Mouse (Mus musculus) forebrain, embryonic 14.5 days (tissue): ENCODE data around the gene 4933416C03Rik. TPM values are rescaled to one million over a fixed set of nuclear protein-coding genes. Genes with fewer than 3 reads are reported as not detected.

ENCODE experiments used
- ATAC-seq: fragments of 200-750 bp; cut with Nextera tagmentation; 2 replicates; pipeline ENCODE4 v1.8.0; 2017; ENCODE audit warnings: mild to moderate bottlenecking, moderate library complexity
- DNase-seq: peaks from one replicate; pipeline ENCODE4 v3.0.0-alpha.2; 2015; ENCODE audit warnings: low spot score
- H3K27ac ChIP-seq: fragments of 300-500 bp; sonication (generic); 2 replicates; pipeline ENCODE4 v1.5.1; 2014; ENCODE audit warnings: low read depth, mild to moderate bottlenecking, control low read depth, low read length, moderate library complexity
- H3K27me3 ChIP-seq: fragments of 300-500 bp; sonication (generic); replicated peaks from 2 replicates; pipeline ENCODE4 v1.6.1; 2014; ENCODE audit warnings: low read length, control low read depth, mixed read lengths; ENCODE audit not compliant: control insufficient read depth, insufficient read depth
- H3K36me3 ChIP-seq: fragments of 300-500 bp; sonication (generic); 2 replicates; pipeline ENCODE4 v1.6.1; 2014; ENCODE audit warnings: low read length, control low read depth; ENCODE audit not compliant: control insufficient read depth, insufficient read depth
- H3K4me1 ChIP-seq: fragments of 300-500 bp; sonication (generic); 2 replicates; pipeline ENCODE4 v1.6.1; 2014; ENCODE audit warnings: antibody characterized with exemption, low read length, control low read depth; ENCODE audit not compliant: control insufficient read depth, insufficient read depth
- H3K4me2 ChIP-seq: fragments of 300-500 bp; sonication (generic); 2 replicates; pipeline ENCODE4 v1.6.1; 2014; ENCODE audit warnings: mild to moderate bottlenecking, control low read depth, low read length
- H3K4me3 ChIP-seq: fragments of 300-500 bp; sonication (generic); 2 replicates; pipeline ENCODE4 v1.5.1; 2014; ENCODE audit warnings: low read depth, low read length, control low read depth
- H3K9ac ChIP-seq: fragments of 300-500 bp; sonication (generic); 2 replicates; pipeline ENCODE4 v1.6.1; 2014; ENCODE audit warnings: mild to moderate bottlenecking, low read length, control low read depth, moderate library complexity
- H3K9me3 ChIP-seq: fragments of 300-500 bp; sonication (generic); replicated peaks from 2 replicates; pipeline ENCODE4 v1.6.1; 2016; ENCODE audit warnings: low read length, control low read depth, mixed read lengths; ENCODE audit not compliant: control insufficient read depth
- WGBS: fragments of 180-500 bp; shearing (Covaris S2); extraction: QIAGEN DNeasy Blood & Tissue Kit; methylation state at CpG from one replicate; pipeline ENCODE4 v1.1.7; 2014; 5-methylcytosine and 5-hydroxymethylcytosine counted together
- polyA plus RNA-seq: library from polyadenylated mRNA; unstranded; fragments of >200 nt; fragmentation: Nextera tagmentation; extraction: Ambion mirVana; gene quantifications from 2 replicates; pipeline ENCODE4 v1.2.1, GENCODE M21; 2014

The 4933416C03Rik gene
- polyA plus RNA-seq, 1 experiment from 2014 or later = not detected

DNA sequence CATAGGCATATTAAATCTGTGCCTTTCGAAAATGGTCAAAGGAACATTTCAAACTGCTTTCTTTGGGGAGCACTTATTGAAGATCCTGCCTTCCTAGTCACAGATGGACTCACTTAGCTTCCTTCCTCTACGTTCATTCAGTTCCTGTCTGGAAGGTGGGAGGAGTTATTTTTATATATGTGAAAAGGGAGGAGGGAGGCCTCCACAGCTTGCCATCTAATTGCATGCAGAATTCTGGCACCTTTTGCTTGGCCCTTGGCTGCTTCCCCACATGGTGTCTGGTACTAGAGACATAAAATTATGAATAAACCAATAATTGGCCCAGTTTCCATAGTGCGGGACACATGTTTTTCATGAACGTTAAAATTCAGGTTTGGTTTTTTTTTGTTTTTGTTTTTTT lies 5.5 kb downstream of the 4933416C03Rik start:
- Histone ChIP-seq H3K36me3 (no peaks in the 10 kb centered on the region), H3K27ac (no peak overlapping the region), H3K4me3 (no peak overlapping the region), H3K9me3 (no peaks in the 10 kb centered on the region), H3K9ac (no peak overlapping the region), H3K4me1 (no peaks in the 10 kb centered on the region), H3K4me2 (no peak overlapping the region), H3K27me3 (no peaks in the 10 kb centered on the region)
- ATAC-seq (peak; percentile 83; the same call in 1 of the 2 replicates), DNase-seq (peak; percentile 78)
- WGBS = 64% methylated on average over 4 of the region's 4 CpGs

DNA sequence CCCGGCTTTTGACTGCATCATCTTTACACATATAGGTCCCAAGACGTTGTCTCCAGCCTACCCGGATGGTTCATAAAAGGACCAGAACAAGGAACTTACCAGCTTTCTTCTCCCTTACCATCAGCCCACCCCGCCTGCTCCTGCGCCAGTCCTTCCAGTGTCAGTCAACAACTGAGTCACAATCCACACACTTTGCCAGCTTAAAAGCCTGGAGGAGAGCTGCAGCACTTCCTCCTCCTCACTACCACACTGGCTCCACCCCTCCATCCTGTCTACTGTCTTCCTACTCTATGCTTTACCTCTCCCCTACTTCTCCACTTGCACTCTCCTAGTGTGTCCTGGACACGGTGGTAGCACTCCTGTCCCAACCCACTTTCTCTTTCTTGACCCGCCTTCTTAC lies 15.2 kb downstream of the 4933416C03Rik start:
- no peaks in the 10 kb centered on the region for H3K4me1 ChIP-seq
- no peak overlapping the region for H3K27ac ChIP-seq
- DNase-seq (no peak), ATAC-seq (no peak)
- H3K9ac ChIP-seq = no peak overlapping the region
- WGBS = 91% methylated on average over 7 of the region's 7 CpGs
- no peaks in the 10 kb centered on the region for H3K9me3 ChIP-seq
- H3K4me3 ChIP-seq = no peak overlapping the region
- H3K36me3 ChIP-seq = no peaks in the 10 kb centered on the region
- no peaks in the 10 kb centered on the region for H3K27me3 ChIP-seq
- no peak overlapping the region for H3K4me2 ChIP-seq

DNA sequence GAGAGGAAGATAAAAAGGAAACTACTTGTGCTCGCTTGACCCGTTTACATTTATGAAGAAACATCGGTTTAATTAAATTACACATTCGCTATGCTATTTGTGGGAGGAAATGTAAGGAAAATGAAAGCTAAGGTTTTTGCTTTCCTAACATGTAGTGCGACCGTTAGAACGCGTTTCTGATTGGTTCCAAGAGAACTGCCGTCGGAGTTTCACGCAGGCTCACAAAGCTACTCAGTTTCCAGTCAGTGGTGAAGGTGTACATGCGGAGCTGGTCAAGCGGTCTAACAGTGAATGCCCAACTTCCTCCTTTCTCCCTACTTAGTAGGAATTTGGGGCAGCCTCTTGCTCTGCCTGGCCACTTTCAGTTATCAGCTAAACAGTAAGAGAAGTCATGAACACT lies 17.3 kb downstream of the 4933416C03Rik start:
- Histone ChIP-seq H3K4me3 (no peak overlapping the region), H3K4me1 (no peaks in the 10 kb centered on the region), H3K36me3 (no peaks in the 10 kb centered on the region), H3K27ac (no peak overlapping the region), H3K4me2 (no peak overlapping the region), H3K9me3 (no peaks in the 10 kb centered on the region), H3K27me3 (no peaks in the 10 kb centered on the region), H3K9ac (no peak overlapping the region)
- ATAC-seq = no peak
- WGBS = 81% methylated on average over 13 of the region's 13 CpGs
- no peak for DNase-seq

DNA sequence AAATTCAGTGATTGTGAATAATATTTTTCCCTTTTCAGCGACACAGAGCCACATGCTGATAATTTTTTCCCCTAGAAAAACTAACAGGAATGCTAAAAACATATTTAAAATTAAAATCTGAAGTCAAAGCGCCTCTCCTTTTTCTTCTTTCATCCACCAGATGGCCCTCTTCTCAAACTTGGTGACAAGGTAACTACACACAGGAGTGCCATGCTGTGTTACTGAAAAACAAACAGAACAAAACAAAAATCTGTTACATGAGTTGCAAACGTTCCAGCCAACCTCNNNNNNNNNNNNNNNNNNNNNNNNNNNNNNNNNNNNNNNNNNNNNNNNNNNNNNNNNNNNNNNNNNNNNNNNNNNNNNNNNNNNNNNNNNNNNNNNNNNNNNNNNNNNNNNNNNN lies 29.8 kb downstream of the 4933416C03Rik start:
- 25% methylated on average over 3 of the region's 3 CpGs for WGBS
- peak; percentile 60 for DNase-seq
- Histone ChIP-seq H3K4me1 (no peaks in the 10 kb centered on the region), H3K9me3 (no peaks in the 10 kb centered on the region), H3K27ac (no peak overlapping the region), H3K4me3 (no peak overlapping the region), H3K36me3 (no peaks in the 10 kb centered on the region), H3K9ac (no peak overlapping the region), H3K4me2 (no peak overlapping the region), H3K27me3 (no peaks in the 10 kb centered on the region)
- ATAC-seq = no peak

DNA sequence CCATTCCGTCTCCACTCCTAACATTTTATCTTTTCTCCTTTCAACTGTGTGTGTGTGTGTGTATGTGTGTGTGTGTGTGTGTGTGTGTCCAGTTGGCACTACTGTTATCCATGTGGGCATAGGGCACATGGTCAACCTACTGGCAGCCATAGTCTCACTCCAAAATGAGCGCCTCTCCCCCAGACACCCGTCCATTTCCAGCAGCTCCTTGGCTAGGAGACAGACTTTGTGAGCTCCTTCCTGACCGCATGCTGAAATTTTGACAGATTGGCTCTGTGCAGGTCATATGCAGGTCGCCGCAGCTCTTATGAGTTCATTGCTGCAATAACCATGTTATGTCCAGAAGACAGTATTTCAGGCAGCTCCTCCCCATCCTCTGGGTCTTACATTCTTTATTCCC lies 32.9 kb downstream of the 4933416C03Rik start:
- H3K36me3 ChIP-seq = no peaks in the 10 kb centered on the region

DNA sequence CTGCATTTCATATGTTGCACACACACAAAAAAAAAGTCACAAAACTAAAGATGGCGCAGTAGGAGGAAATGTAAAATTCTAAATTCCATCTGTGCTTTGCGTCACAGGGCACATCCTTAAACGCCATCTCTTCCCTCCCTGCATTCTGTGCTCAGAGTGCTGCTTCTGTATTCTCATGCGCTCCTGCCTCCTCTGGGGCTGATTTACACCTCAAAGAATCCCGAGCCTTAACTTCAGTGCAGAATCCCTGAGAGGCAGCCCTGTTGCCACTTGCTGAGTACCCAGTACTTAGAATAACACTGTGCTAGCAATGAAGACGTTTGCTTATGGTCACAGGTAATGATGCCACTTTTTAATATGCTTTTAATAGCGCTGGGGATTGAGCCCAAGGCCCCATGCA lies 34.3 kb downstream of the 4933416C03Rik start:
- Histone ChIP-seq H3K9ac (no peak overlapping the region), H3K27ac (no peak overlapping the region), H3K4me2 (no peak overlapping the region), H3K36me3 (no peaks in the 10 kb centered on the region), H3K9me3 (no peaks in the 10 kb centered on the region), H3K27me3 (no peaks in the 10 kb centered on the region), H3K4me3 (no peak overlapping the region), H3K4me1 (no peaks in the 10 kb centered on the region)
- ATAC-seq (no peak), DNase-seq (no peak)
- 42% methylated on average over 7 of the region's 7 CpGs for WGBS

More for the DNA sequence above, 32.9 kb downstream of the 4933416C03Rik start:
- no peak overlapping the region for H3K4me3 ChIP-seq
- H3K27ac ChIP-seq = no peak overlapping the region
- DNase-seq (no peak), ATAC-seq (no peak)
- no peak overlapping the region for H3K4me2 ChIP-seq
- no peaks in the 10 kb centered on the region for H3K4me1 ChIP-seq
- no peak overlapping the region for H3K9ac ChIP-seq
- H3K27me3 ChIP-seq = no peaks in the 10 kb centered on the region
- no peaks in the 10 kb centered on the region for H3K9me3 ChIP-seq
- 94% methylated on average over 6 of the region's 6 CpGs for WGBS

DNA sequence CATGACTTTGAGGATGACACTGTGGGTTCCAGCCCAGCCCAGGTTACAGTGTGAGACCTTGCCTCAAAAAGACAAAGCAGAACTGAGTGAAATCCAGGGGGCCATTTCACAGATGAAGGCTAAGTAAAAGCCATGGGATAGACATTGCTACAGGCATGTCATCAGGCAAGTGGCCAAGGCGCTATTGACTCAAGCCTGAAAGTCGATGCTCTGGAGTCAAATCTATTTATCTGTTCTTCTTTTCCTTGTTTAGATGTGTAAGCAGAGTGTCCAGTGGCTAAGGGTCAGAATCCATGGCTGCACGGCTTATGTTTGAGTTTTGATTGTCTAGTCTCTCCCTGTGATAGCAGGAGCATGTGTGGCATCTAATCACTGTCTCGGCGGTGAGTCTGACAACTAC lies 35.1 kb downstream of the 4933416C03Rik start:
- ATAC-seq = no peak
- Histone ChIP-seq H3K9ac (no peak overlapping the region), H3K4me1 (no peaks in the 10 kb centered on the region), H3K27me3 (no peaks in the 10 kb centered on the region), H3K4me3 (no peak overlapping the region), H3K4me2 (no peak overlapping the region), H3K27ac (no peak overlapping the region), H3K9me3 (no peaks in the 10 kb centered on the region), H3K36me3 (no peaks in the 10 kb centered on the region)
- no peak for DNase-seq
- whole genome bisulfite sequencing = 88% methylated on average over 5 of the region's 5 CpGs

DNA sequence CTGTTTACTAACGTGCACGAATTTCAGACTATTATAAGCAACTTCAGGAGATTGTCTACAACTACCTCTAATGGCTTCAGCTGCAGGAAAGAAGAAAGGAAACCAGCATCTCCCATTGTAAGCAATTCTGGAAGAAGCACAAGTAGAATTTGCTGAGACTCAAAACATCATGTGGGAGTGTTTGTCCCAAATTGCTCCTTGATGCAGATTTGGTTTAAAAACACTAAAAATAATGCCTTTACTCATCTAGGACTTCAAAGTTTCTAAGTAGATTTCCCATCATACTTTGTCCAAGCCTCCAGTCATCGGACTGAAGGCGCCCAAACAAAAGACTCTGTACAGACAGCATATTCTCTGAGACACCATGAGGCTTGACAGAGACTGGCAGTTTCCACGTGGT lies 37.8 kb downstream of the 4933416C03Rik start:
- H3K27me3 ChIP-seq = no peaks in the 10 kb centered on the region
- whole genome bisulfite sequencing = 87% methylated on average over 5 of the region's 5 CpGs

More for the DNA sequence above, 37.8 kb downstream of the 4933416C03Rik start:
- ATAC-seq (no peak), DNase-seq (no peak)
- Histone ChIP-seq H3K9me3 (no peaks in the 10 kb centered on the region), H3K36me3 (no peaks in the 10 kb centered on the region), H3K4me1 (no peaks in the 10 kb centered on the region), H3K27ac (no peak overlapping the region), H3K4me3 (no peak overlapping the region), H3K4me2 (no peak overlapping the region), H3K9ac (no peak overlapping the region)
